Mouse (Mus musculus) bone marrow, adult 2 months (tissue): ENCODE measurements at regions not wholly inside any gene's neighbourhood (a gene's known extent, or its start where the extent isn't known, plus 50 kb on each side); places are given as distances from the start of the nearest gene placed in this dataset.

Experiments used
- CTCF ChIP-seq: fragments of 200-500 bp; IDR thresholded peaks from 2 replicates; pipeline ENCODE4 v1.5.1; 2011; ENCODE audit warnings: low read length, control low read depth; ENCODE audit not compliant: control insufficient read depth, insufficient read depth
- POLR2A ChIP-seq: fragments of 200-500 bp; IDR thresholded peaks from 2 replicates; pipeline ENCODE4 v1.6.1; 2011; ENCODE audit warnings: low read depth, mild to moderate bottlenecking, control low read depth, low read length, borderline replicate concordance; ENCODE audit not compliant: control insufficient read depth

DNA sequence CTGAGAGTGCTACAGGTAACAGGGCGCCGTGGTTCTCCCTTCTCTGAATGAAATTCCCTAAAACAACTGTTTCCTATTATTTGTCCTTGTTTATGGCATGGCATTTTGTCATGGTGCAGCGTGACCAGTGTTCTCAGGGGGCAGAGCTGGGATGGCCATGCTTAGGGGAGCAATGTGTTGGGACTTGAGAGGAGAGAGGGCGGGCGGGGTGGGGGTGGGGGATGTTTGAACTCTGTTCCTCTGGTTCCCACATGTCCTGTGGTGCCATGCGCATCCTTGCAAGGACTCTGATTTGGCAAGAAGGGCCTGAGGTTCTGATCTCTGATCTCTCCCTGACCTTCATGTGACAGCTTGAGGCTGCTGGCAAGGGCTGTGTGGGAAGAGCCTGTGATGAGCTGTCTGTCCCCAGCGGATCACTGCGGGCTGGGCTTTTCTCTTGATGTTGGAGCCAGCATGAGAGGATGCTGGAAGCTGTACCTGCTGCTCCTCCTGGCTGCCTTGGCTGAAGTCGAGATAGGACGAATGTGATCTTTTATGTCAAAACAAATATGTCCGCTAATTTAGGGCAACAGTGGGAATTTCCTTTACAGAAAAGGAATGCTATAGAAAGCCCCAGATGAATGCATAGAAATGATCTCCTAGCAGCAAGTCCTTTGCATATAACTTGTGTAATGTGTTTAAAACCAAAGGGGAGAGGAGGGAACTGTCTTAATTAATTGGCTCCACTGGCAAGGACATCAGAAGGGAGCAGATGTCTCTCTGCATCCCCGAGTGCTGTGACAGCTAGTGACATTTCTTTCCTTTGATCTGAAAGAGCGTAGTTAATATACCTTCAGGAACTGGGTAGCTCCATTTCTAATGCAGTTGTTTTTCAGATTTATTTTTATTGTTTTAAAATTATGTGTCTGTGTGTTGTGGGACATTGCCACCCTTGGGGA is 255.2 kb upstream of the Pde3a start:
- TF ChIP-seq POLR2A (no peak), CTCF (no peak)
